Mouse (Mus musculus) CD4-positive helper T cell, adult 2 months (primary cell): ENCODE data around the gene Rps24.

Source experiments
- DNase-seq: peaks from one replicate; pipeline ENCODE4 v3.0.0-alpha.2; 2012; ENCODE audit warnings: low read depth, missing footprints, low spot score

Rps24 gene

GRCm38 (mm10) chr14:24510679-24511078, 23.8 kb downstream of the Rps24 start:
- DNase-seq = no peak

GRCm38 (mm10) chr14:24512527-24513161, 25.7 kb downstream of the Rps24 start:
- no peak for DNase-seq

- no peak for DNase-seq
Measured at GRCm38 (mm10) chr14:24521597-24521996, 34.7 kb downstream of the Rps24 start.

DNA sequence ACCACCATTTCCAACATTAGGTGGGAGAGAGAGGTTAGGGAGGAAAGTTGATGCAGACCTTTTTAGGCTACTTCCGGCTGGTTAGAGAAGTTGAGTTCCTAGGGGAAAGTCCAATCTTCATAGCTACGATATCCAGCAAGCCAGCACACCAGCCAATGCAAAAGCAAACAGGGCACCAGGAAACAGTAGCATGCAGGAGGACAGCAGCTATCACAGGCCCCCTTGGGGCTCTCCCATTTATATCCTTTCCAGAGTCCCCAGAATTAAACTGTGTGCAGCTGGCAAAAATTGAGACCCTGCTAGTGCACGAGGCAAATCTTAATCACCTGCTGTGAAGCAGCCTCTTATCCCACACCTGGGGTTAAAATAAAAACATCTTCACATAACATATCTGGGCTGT, 38.2 kb downstream of the Rps24 start:
- no peak for DNase-seq

GRCm38 (mm10) chr14:24525677-24526415, 38.9 kb downstream of the Rps24 start:
- DNase-seq = no peak

GRCm38 (mm10) chr14:24526440-24526839, 39.5 kb downstream of the Rps24 start:
- DNase-seq = no peak

DNA sequence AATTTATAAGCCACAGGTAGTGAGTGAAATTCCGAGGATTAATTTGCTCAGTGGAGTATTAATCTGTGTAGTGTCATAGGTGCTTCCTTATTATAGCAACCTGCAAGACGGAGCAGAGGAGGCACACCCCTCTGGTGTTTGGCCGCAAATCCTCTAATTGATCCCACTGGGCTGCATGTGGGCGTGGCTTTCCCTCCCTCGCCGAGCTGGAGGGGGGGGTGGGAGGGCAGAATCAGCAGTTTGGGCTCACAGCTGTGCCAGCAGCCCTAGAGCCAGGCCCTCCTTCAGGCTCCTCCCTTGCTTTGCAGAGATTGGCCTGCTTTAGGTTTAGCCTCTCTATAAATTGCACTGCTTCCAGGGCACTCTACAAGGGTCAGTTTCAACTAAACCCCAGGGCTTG, 43.3 kb downstream of the Rps24 start:
- DNase-seq = no peak

GRCm38 (mm10) chr14:24534865-24535545, 48.1 kb downstream of the Rps24 start:
- peak; percentile 5 for DNase-seq

DNA sequence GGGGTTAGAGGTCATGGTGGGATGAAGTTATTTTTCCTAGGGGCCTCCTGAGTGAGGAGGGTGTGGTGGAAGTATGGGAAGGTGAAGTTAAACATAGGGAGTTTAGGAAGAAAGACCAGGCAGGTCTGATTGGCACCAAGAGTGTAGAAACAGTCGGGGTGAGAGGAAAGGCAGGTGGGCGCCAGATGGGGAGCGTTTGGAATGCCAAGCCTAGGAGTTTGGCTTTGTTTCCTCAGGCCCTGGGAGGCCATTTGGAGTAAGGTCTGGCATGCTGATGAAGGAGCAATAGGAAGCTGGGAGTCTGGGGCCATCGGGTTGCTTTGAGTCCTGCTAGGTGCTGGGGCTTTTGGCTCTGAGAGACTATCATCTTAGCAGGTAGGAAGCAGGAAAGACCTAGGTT, 56.0 kb downstream of the Rps24 start:
- no peak for DNase-seq

DNA sequence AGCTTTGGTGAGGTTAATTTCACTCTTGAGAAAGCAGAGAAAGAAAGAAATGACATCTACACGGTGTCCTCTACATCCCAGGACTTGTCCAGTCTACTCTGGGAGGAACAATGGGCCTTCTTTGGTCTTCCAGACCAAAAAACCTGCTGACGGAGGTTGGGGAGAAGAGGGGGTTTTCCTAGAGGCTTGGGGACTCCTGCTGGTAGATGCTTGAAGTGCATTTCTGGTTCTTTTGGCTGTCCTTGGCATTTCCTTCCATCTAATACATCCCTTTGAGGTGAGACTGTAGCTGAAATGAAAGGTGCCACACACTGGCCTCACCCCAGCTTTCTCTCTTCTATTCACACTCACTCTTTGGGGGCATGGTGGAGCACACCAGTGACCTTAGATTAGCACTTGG, 57.1 kb downstream of the Rps24 start:
- no peak for DNase-seq
